Mouse (Mus musculus) heart, embryonic 16.5 days (tissue): Measurements from ENCODE around the gene Syna. TPM values are rescaled to one million over a fixed set of nuclear protein-coding genes. Genes with fewer than 3 reads are reported as not detected.
A peak's percentile ranks its signal among the peaks of the same experiment; 100 is the strongest.

Experiments used
- ATAC-seq: fragments of 200-750 bp; cut with Nextera tagmentation; replicated peaks from 2 replicates; pipeline ENCODE4 v1.8.0; 2017; ENCODE audit warnings: moderate number of reproducible peaks; ENCODE audit not compliant: insufficient read depth, low FRiP score; ENCODE audit errors: extremely low read depth
- H3K27ac ChIP-seq: fragments of 300-500 bp; sonication (generic); 2 replicates; pipeline ENCODE4 v1.5.1; 2014; ENCODE audit warnings: mild to moderate bottlenecking, low read length, control low read depth, moderate library complexity
- H3K27me3 ChIP-seq: fragments of 300-500 bp; sonication (generic); 2 replicates; pipeline ENCODE4 v1.6.1; 2014; ENCODE audit warnings: low read length, mixed read lengths; ENCODE audit not compliant: control insufficient read depth, insufficient read depth
- H3K36me3 ChIP-seq: fragments of 300-500 bp; sonication (generic); 2 replicates; pipeline ENCODE4 v1.6.1; 2014; ENCODE audit not compliant: control insufficient read depth, insufficient read depth
- H3K4me1 ChIP-seq: fragments of 300-500 bp; sonication (generic); 2 replicates; pipeline ENCODE4 v1.6.1; 2014; ENCODE audit warnings: low read length, mixed read lengths; ENCODE audit not compliant: control insufficient read depth, insufficient read depth
- H3K4me2 ChIP-seq: fragments of 300-500 bp; sonication (generic); 2 replicates; pipeline ENCODE4 v1.6.1; 2014; ENCODE audit warnings: low read depth, mild to moderate bottlenecking, control low read depth, low read length
- H3K4me3 ChIP-seq: fragments of 300-500 bp; sonication (generic); 2 replicates; pipeline ENCODE4 v1.5.1; 2014; ENCODE audit warnings: mild to moderate bottlenecking, control low read depth, low read length
- H3K9ac ChIP-seq: fragments of 300-500 bp; sonication (generic); 2 replicates; pipeline ENCODE4 v1.6.1; 2014; ENCODE audit warnings: low read length, control low read depth
- H3K9me3 ChIP-seq: fragments of 300-500 bp; sonication (generic); replicated peaks from 2 replicates; pipeline ENCODE4 v1.6.1; 2016; ENCODE audit warnings: low read length; ENCODE audit not compliant: control insufficient read depth
- WGBS: fragments of 180-500 bp; shearing (Covaris S2); extraction: QIAGEN DNeasy Blood & Tissue Kit; methylation state at CpG from one replicate; pipeline ENCODE4 v1.1.7; 2014; 5-methylcytosine and 5-hydroxymethylcytosine counted together
- polyA plus RNA-seq: library from polyadenylated mRNA; unstranded; fragments of >200 nt; fragmentation: Nextera tagmentation; extraction: Ambion mirVana; gene quantifications from 2 replicates; pipeline ENCODE4 v1.2.1, GENCODE M21; 2015

Gene Syna
- polyA plus RNA-seq, 1 experiment from 2014 or later = not detected

DNA sequence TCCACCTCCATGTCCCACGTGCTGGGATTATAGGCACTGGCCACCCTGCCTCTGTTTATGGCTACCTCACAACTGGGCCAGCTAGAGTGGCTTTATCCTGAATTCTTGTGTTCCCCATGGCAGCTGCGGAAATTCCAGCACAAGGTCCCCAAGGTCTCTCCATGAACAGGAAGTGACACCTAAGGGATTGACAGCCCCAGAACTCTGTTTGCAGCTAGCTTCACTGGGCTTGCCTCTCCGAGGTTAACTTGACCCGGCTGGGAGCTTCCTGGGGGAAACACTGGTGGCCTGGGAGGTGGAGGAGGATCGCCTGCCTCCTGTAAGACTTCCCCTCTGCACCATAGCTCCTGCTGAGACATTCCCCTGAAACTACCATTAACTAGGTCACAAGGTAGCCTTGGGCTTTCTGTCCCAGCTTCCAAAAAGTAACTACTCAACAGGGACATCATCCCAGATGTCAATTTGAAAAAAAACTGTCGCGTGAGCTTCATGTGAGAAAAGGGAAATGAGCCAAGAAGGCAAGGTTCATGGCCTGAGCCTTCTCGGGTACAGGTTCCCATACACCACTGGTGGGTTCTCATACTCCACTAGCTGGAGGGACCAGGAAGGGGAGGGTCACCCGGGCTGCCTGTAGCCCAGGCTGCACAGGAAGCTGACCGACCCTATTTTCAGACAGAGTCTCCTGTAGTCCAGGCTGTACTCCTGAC is 12.7 kb upstream of the Syna start:
- Histone ChIP-seq H3K9me3 (peaks cover 3% of the 10 kb centered on the region; the same call in 1 of the 2 replicates), H3K36me3 (no peaks in the 10 kb centered on the region), H3K4me2 (peak overlapping the region; percentile 65), H3K27ac (peak overlapping the region; percentile 76), H3K9ac (peak overlapping the region; percentile 63), H3K27me3 (no peaks in the 10 kb centered on the region), H3K4me3 (peak overlapping the region; percentile 63), H3K4me1 (peaks cover 9% of the 10 kb centered on the region)
- 32% methylated on average over 10 of the region's 10 CpGs for WGBS
- no peak for ATAC-seq

GRCm38 (mm10) chr5:134571730-134572507 is 11.9 kb upstream of the Syna start:
- peak overlapping the region; percentile 65 for H3K4me2 ChIP-seq
- peak; percentile 72; the same call in 1 of the 2 replicates for ATAC-seq
- H3K36me3 ChIP-seq = no peaks in the 10 kb centered on the region
- H3K27me3 ChIP-seq = no peaks in the 10 kb centered on the region
- peaks cover 9% of the 10 kb centered on the region for H3K4me1 ChIP-seq
- H3K4me3 ChIP-seq = peak overlapping the region; percentile 63
- peak overlapping the region; percentile 63 for H3K9ac ChIP-seq
- WGBS = 1% methylated on average over 23 of the region's 23 CpGs
- peaks cover 3% of the 10 kb centered on the region; the same call in 1 of the 2 replicates for H3K9me3 ChIP-seq
- H3K27ac ChIP-seq = peak overlapping the region; percentile 76

DNA sequence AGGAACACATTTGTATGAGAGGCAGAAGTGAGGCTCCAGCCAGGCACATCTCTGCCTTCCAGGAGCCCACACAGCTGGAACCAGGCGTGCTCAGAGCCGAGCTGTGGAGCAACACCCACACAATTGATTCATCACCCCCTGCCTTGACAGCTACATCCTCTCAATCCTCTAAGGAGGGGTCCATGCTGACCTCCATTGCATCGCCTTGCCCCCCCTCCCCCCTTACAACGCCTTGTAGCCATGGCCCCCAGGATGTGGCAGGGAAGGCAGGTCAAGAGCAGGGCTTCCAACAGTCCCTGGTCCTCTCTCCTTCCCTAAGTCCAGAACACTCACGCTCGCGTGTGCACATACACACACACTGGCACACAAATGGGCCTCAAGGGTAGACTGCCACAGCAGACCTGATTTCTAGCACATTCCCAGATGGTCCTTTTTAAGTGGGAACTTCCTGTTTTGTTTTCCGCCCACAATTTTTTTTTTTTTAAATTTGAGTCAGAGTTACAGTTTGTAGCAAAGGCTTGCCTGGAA is 9.1 kb upstream of the Syna start:
- WGBS = 48% methylated on average over 8 of the region's 8 CpGs

DNA sequence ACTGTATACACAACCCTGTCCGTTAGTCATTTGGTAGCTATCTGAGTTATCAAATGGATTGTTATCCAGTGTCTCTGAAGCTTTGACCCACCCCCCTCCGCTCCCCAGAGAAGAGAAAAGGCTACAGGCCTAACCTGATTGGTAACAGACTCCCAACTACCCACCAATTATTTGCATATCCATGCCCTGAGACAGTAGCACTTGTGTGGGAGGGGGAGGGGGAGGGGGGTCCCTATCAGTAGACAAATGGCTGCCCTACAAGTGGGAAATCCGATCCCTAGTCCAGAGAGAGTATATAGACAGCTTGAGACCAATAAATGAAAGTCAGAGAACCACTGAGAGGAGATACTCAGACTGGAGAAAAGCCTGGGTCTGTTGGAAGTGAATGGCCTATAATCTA is 8.1 kb upstream of the Syna start:
- Histone ChIP-seq H3K4me1 (peaks cover 9% of the 10 kb centered on the region), H3K27me3 (no peaks in the 10 kb centered on the region), H3K9me3 (peaks cover 3% of the 10 kb centered on the region; the same call in 1 of the 2 replicates), H3K4me2 (no peak overlapping the region), H3K9ac (no peak overlapping the region), H3K4me3 (no peak overlapping the region), H3K27ac (no peak overlapping the region), H3K36me3 (no peaks in the 10 kb centered on the region)
- WGBS = 63% methylated on average over 3 of the region's 3 CpGs
- no peak for ATAC-seq

More for the DNA sequence above, 9.1 kb upstream of the Syna start:
- Histone ChIP-seq H3K27me3 (no peaks in the 10 kb centered on the region), H3K9ac (no peak overlapping the region), H3K36me3 (no peaks in the 10 kb centered on the region), H3K4me3 (no peak overlapping the region), H3K27ac (peak overlapping the region; percentile 67), H3K4me1 (peaks cover 9% of the 10 kb centered on the region), H3K9me3 (peaks cover 3% of the 10 kb centered on the region; the same call in 1 of the 2 replicates), H3K4me2 (no peak overlapping the region)
- ATAC-seq = 0 out of 2 replicates have a peak, but pooled peaks have one; percentile 6

GRCm38 (mm10) chr5:134567445-134567844 is 7.5 kb upstream of the Syna start:
- 66% methylated on average over 4 of the region's 4 CpGs for WGBS
- Histone ChIP-seq H3K9ac (no peak overlapping the region), H3K36me3 (no peaks in the 10 kb centered on the region), H3K4me3 (no peak overlapping the region), H3K9me3 (peaks cover 3% of the 10 kb centered on the region; the same call in 1 of the 2 replicates), H3K4me1 (peaks cover 6% of the 10 kb centered on the region), H3K4me2 (no peak overlapping the region), H3K27ac (no peak overlapping the region), H3K27me3 (no peaks in the 10 kb centered on the region)
- no peak for ATAC-seq

DNA sequence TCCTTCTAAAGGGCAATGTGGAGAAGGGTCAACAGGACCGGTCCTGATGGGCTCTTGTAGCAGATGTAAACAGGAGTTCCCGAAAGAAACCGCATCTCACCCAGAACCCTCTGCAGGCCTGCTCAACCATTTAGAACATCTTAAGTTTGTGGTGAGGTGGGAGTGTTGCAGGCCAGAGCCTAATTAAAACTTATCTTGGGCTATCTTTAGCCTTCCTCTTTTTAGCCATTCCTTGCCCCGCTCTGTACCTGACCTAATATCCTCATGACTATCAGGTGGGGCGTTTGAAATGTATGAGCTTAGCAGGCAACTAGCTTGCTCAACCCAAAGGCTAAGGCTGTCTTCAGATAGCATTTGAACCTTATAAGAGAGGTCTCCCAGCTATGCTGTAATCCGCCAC is 5.7 kb upstream of the Syna start:
- no peaks in the 10 kb centered on the region for H3K36me3 ChIP-seq
- no peak overlapping the region for H3K27ac ChIP-seq
- no peak overlapping the region for H3K9ac ChIP-seq
- no peak overlapping the region for H3K4me3 ChIP-seq
- ATAC-seq = no peak
- H3K4me1 ChIP-seq = peaks cover 2% of the 10 kb centered on the region; the same call in 1 of the 2 replicates
- no peaks in the 10 kb centered on the region for H3K9me3 ChIP-seq
- 77% methylated on average over 6 of the region's 6 CpGs for WGBS
- no peaks in the 10 kb centered on the region for H3K27me3 ChIP-seq
- H3K4me2 ChIP-seq = no peak overlapping the region

DNA sequence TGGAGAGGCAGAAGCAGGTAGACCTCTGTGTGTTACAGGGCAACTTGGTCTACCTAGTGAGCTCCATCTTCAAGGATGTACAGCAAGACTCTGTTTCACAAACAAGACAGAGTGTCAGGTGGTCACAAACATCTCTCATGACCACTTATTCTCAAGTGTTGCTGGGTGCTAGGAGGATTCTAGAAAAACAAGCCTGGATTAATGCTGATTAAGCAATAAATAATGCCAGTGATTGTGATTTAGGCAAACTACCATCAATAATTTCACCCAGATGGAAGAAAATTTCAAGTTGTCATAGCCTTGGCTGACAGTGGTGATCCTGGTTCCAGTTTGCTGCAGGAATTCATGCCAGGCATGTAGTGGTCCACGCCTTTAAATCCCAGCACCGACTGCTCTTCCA is 4.3 kb upstream of the Syna start:
- Histone ChIP-seq H3K4me2 (no peak overlapping the region), H3K27me3 (no peaks in the 10 kb centered on the region), H3K9me3 (no peaks in the 10 kb centered on the region), H3K4me1 (peaks cover 2% of the 10 kb centered on the region; the same call in 1 of the 2 replicates), H3K27ac (no peak overlapping the region), H3K9ac (no peak overlapping the region), H3K4me3 (no peak overlapping the region), H3K36me3 (no peaks in the 10 kb centered on the region)
- ATAC-seq = no peak
- 97% methylated on average over 2 of the region's 2 CpGs for WGBS

DNA sequence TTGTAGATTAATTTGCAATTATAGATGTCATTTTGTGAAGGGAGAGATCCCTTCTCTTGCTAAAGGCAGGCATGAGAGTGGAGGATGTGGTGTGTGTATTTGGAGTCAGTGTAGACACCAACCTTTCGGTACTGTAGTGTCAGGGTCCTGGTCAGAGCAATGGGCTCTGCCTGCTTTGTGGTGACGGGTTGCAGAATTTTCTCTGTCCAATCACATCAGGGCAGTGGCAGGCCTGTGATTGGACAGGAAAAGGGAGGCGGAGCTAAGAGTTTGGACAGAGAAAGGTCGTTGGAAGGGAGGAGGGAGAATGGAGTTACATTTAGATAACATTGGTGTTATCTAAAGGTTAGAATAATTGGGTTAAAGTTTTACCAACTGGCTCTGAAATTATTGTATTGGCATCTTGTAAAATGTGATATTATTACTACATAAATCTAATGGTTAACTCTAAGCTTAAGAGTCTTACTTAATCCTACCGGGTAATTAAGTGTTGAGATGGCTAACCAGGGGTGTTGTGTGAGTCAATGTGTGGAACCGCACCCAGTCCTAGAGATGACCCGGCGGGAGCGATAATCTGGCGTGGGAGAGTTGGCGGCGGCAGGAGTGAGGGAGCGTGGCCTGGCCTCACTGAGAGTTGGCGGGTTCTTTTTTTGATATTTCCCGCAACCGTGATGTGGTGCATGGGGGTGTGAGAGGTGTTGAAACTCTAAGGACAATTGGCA is 640 bp upstream of the Syna start:
- H3K27me3 ChIP-seq = no peaks in the 10 kb centered on the region
- no peak for ATAC-seq
- H3K4me2 ChIP-seq = no peak overlapping the region
- H3K36me3 ChIP-seq = no peaks in the 10 kb centered on the region
- no peak overlapping the region for H3K27ac ChIP-seq
- 74% methylated on average over 16 of the region's 16 CpGs for WGBS
- H3K4me1 ChIP-seq = no peaks in the 10 kb centered on the region
- no peak overlapping the region for H3K4me3 ChIP-seq
- H3K9me3 ChIP-seq = no peaks in the 10 kb centered on the region
- H3K9ac ChIP-seq = no peak overlapping the region
